Mouse (Mus musculus) MEL (cell line): ENCODE data around the gene Nr6a1. TPM values are rescaled to one million over a fixed set of nuclear protein-coding genes. Genes with fewer than 3 reads are reported as not detected.
A peak's percentile ranks its signal among the peaks of the same experiment; 100 is the strongest.

Experiments used
- DNase-seq: peaks from one replicate; pipeline ENCODE4 v3.0.0; 2011; ENCODE audit warnings: low read depth, low spot score
- H3K27ac ChIP-seq: 2 replicates; pipeline ENCODE4 v1.5.1; 2012; ENCODE audit warnings: low read depth, mild to moderate bottlenecking, control low read depth, low read length, moderate library complexity; ENCODE audit not compliant: control insufficient read depth
- H3K27me3 ChIP-seq, 2 experiments: fragments of 150-350 bp in 1 of 2; sonication (generic) in 1 of 2; 2 replicates each; pipeline ENCODE4 v1.6.1; 2012; ENCODE audit warnings: low read length in 2 of 2, mild to moderate bottlenecking in 2 of 2, improper control_type of control experiment in 1 of 2, moderate library complexity in 1 of 2; ENCODE audit not compliant: insufficient read depth in 2 of 2, control insufficient read depth in 1 of 2
- H3K36me3 ChIP-seq, 2 experiments: 2 replicates each; pipeline ENCODE4 v1.6.1; 2012 to 2014; ENCODE audit warnings: low read length in 2 of 2, improper control_type of control experiment in 1 of 2, inconsistent platforms in 1 of 2, mild to moderate bottlenecking in 1 of 2; ENCODE audit not compliant: insufficient read depth in 2 of 2, control insufficient read depth in 1 of 2
- H3K4me1 ChIP-seq, 2 experiments: fragments of 150-350 bp in 1 of 2; sonication (generic) in 1 of 2; 2 replicates each; pipeline ENCODE4 v1.6.1; 2012; ENCODE audit warnings: low read length in 2 of 2, improper control_type of control experiment in 1 of 2, mild to moderate bottlenecking in 1 of 2; ENCODE audit not compliant: insufficient read depth in 2 of 2, control insufficient read depth in 1 of 2
- H3K4me3 ChIP-seq, 2 experiments: fragments of 150-350 bp in 1 of 2; sonication (generic) in 1 of 2; 2 replicates each; pipeline ENCODE4 v1.5.1; 2012; ENCODE audit warnings: low read depth in 2 of 2, low read length in 2 of 2, mild to moderate bottlenecking in 2 of 2, moderate library complexity in 2 of 2, control low read depth in 1 of 2, improper control_type of control experiment in 1 of 2; ENCODE audit not compliant: control insufficient read depth in 1 of 2, insufficient read depth in 1 of 2
- H3K79me2 ChIP-seq: 2 replicates; pipeline ENCODE4 v1.6.1; 2012; ENCODE audit warnings: mild to moderate bottlenecking, low read length, moderate library complexity; ENCODE audit not compliant: control insufficient read depth, poor library complexity, insufficient read depth
- H3K9ac ChIP-seq: 2 replicates; pipeline ENCODE4 v1.6.1; 2012; ENCODE audit warnings: low read depth, mild to moderate bottlenecking, control low read depth, low read length, moderate library complexity; ENCODE audit not compliant: control insufficient read depth, poor library complexity, severe bottlenecking
- H3K9me3 ChIP-seq: fragments of 150-350 bp; sonication (generic); replicated peaks from 2 replicates; pipeline ENCODE4 v1.6.1; 2012; ENCODE audit warnings: mild to moderate bottlenecking, low read length, improper control_type of control experiment, moderate library complexity; ENCODE audit not compliant: insufficient read depth
- BHLHE40 ChIP-seq: IDR thresholded peaks from 2 replicates; pipeline ENCODE4 v1.6.1; 2012; ENCODE audit warnings: low read depth, mild to moderate bottlenecking, inconsistent platforms, low read length, improper control_type of control experiment, borderline replicate concordance
- CHD2 ChIP-seq: IDR thresholded peaks from 2 replicates; pipeline ENCODE4 v1.6.1; 2011; ENCODE audit warnings: low read length, improper control_type of control experiment
- CTCF ChIP-seq, 3 experiments: IDR thresholded peaks in 2 of 3; conservative IDR thresholded peaks in 1 of 3; 2 replicates each; pipeline ENCODE4 v1.5.1; 2011 to 2012; ENCODE audit warnings: low read length in 3 of 3, low read depth in 2 of 3, mild to moderate bottlenecking in 2 of 3, improper control_type of control experiment in 1 of 3, inconsistent platforms in 1 of 3, mixed read lengths in 1 of 3, moderate library complexity in 1 of 3; ENCODE audit not compliant: control insufficient read depth in 1 of 3, insufficient read depth in 1 of 3, poor library complexity in 1 of 3, severe bottlenecking in 1 of 3
- ETS1 ChIP-seq: IDR thresholded peaks from 2 replicates; pipeline ENCODE4 v1.6.1; 2012; ENCODE audit warnings: low read depth, mild to moderate bottlenecking, inconsistent platforms, low read length, improper control_type of control experiment, moderate library complexity
- GABPA ChIP-seq: IDR thresholded peaks from 2 replicates; pipeline ENCODE4 v1.6.1; 2012; ENCODE audit warnings: low read depth, mild to moderate bottlenecking, inconsistent platforms, low read length, improper control_type of control experiment, moderate library complexity
- GATA1 ChIP-seq: IDR thresholded peaks from 2 replicates; pipeline ENCODE4 v1.6.1; 2011; ENCODE audit warnings: low read depth, low read length, improper control_type of control experiment
- HCFC1 ChIP-seq: IDR thresholded peaks from 2 replicates; pipeline ENCODE4 v1.6.1; 2012; ENCODE audit warnings: low read depth, mild to moderate bottlenecking, inconsistent platforms, low read length, improper control_type of control experiment, moderate library complexity
- JUND ChIP-seq: IDR thresholded peaks from 2 replicates; pipeline ENCODE4 v1.6.1; 2011; ENCODE audit warnings: low read depth, mild to moderate bottlenecking, improper control_type of control experiment, low read length
- KAT2A ChIP-seq: conservative IDR thresholded peaks from 2 replicates; pipeline ENCODE4 v1.6.1; 2012; ENCODE audit warnings: low read depth, low read length, improper control_type of control experiment, inconsistent platforms
- MAZ ChIP-seq: IDR thresholded peaks from 2 replicates; pipeline ENCODE4 v1.6.1; 2012; ENCODE audit warnings: low read depth, mild to moderate bottlenecking, inconsistent platforms, low read length, improper control_type of control experiment
- MEF2A ChIP-seq: IDR thresholded peaks from 2 replicates; pipeline ENCODE4 v1.6.1; 2014; ENCODE audit warnings: low read depth, mild to moderate bottlenecking, inconsistent platforms, low read length, improper control_type of control experiment; ENCODE audit not compliant: poor library complexity, insufficient replicate concordance, severe bottlenecking; ENCODE audit errors: extremely low read depth
- POLR2A ChIP-seq, 2 experiments: IDR thresholded peaks; 2 replicates each; pipeline ENCODE4 v1.6.1; 2011 to 2012; ENCODE audit warnings: low read length in 2 of 2, mild to moderate bottlenecking in 2 of 2, control low read depth in 1 of 2, improper control_type of control experiment in 1 of 2, low read depth in 1 of 2, moderate library complexity in 1 of 2; ENCODE audit not compliant: control insufficient read depth in 1 of 2, insufficient read depth in 1 of 2, poor library complexity in 1 of 2
- RAD21 ChIP-seq: IDR thresholded peaks from 2 replicates; pipeline ENCODE4 v1.6.1; 2011; ENCODE audit warnings: mild to moderate bottlenecking, low read depth, low read length, improper control_type of control experiment
- SMC3 ChIP-seq: IDR thresholded peaks from 2 replicates; pipeline ENCODE4 v1.6.1; 2011; ENCODE audit warnings: low read depth, low read length, improper control_type of control experiment
- TAL1 ChIP-seq: IDR thresholded peaks from 2 replicates; pipeline ENCODE4 v1.6.1; 2012; ENCODE audit warnings: mild to moderate bottlenecking, inconsistent platforms, low read length, moderate library complexity, mixed read lengths
- TBP ChIP-seq: IDR thresholded peaks from 2 replicates; pipeline ENCODE4 v1.8.0; 2011; ENCODE audit warnings: low read depth, low read length, improper control_type of control experiment
- ZC3H11A ChIP-seq: IDR thresholded peaks from 2 replicates; pipeline ENCODE4 v1.6.1; 2012; ENCODE audit warnings: low read depth, mild to moderate bottlenecking, inconsistent platforms, low read length, improper control_type of control experiment
- ZKSCAN1 ChIP-seq: IDR thresholded peaks from 2 replicates; pipeline ENCODE4 v1.6.1; 2012; ENCODE audit warnings: low read depth, mild to moderate bottlenecking, inconsistent platforms, low read length, improper control_type of control experiment, moderate library complexity
- ZNF384 ChIP-seq: IDR thresholded peaks from 2 replicates; pipeline ENCODE4 v1.6.1; 2012; ENCODE audit warnings: low read depth, mild to moderate bottlenecking, inconsistent platforms, low read length, improper control_type of control experiment
- polyA plus RNA-seq, 2 experiments: library from polyadenylated mRNA; stranded (reverse) in 1 of 2; unstranded in 1 of 2; fragments of >175 nt in 1 of 2; fragments of >200 nt in 1 of 2; gene quantifications; 2 replicates each; pipeline versions ENCODE4 v1.2.1 to v1.2.4; 2012; ENCODE audit warnings: low replicate concordance in 2 of 2, low read depth in 1 of 2; ENCODE audit not compliant: insufficient read length in 2 of 2, insufficient read depth in 1 of 2, missing spikeins in 1 of 2
- total RNA-seq: library from RNA; depleted of rRNA; stranded (reverse); fragments of 300-350 nt; gene quantifications from 2 replicates; pipeline ENCODE4 v1.2.3, GENCODE M21; 2012

The Nr6a1 gene
- total and polyA plus RNA-seq, 3 experiments = 5.0 to 22.8 (median 10.2) TPM

GRCm38 (mm10) chr2:38927115-38927979 lies at the start of gene Nr6a1 (continued):
- no peak for TF ChIP-seq TAL1
- no peak for TF ChIP-seq ETS1
- no peak for TF ChIP-seq ZKSCAN1
- TF ChIP-seq MAZ = peak; percentile 72; the same call in 1 of the 2 replicates

GRCm38 (mm10) chr2:38975941-38976805 lies 48.7 kb upstream of the Nr6a1 start:
- Histone ChIP-seq H3K4me3 (peak overlapping the region in 1 of 2 experiments; percentile 15; a peak in 1 of 4 replicates), H3K9me3 (no peaks in the 10 kb centered on the region), H3K27ac (no peak overlapping the region), H3K36me3 (peaks cover 0 to 9% of the 10 kb centered on the region in 2 experiments; a peak in 2 of 4 replicates), H3K27me3 (no peaks in the 10 kb centered on the region; a peak in 2 of 4 replicates), H3K4me1 (peaks cover 4 to 29% of the 10 kb centered on the region in 2 experiments), H3K9ac (no peak overlapping the region), H3K79me2 (no peaks in the 10 kb centered on the region)
- DNase-seq = peak; percentile 70
- TF ChIP-seq TBP = no peak
- TF ChIP-seq GATA1 = peak; percentile 55; the same call in 1 of the 2 replicates
- 0 out of 2 replicates have a peak, but pooled peaks have one; percentile 32 for TF ChIP-seq ZNF384

GRCm38 (mm10) chr2:38975181-38975580 lies 47.7 kb upstream of the Nr6a1 start:
- Histone ChIP-seq H3K9ac (no peak overlapping the region), H3K79me2 (no peaks in the 10 kb centered on the region), H3K4me3 (no peak overlapping the region), H3K4me1 (peaks cover 4 to 33% of the 10 kb centered on the region in 2 experiments), H3K27ac (no peak overlapping the region), H3K36me3 (peaks cover 0 to 12% of the 10 kb centered on the region in 2 experiments; a peak in 2 of 4 replicates), H3K27me3 (no peaks in the 10 kb centered on the region; a peak in 2 of 4 replicates), H3K9me3 (no peaks in the 10 kb centered on the region)
- DNase-seq = no peak
- no peak for TF ChIP-seq TAL1
- TF ChIP-seq POLR2A (IDR thresholded peaks at IDR 0.05; ENCODE audit: control insufficient read depth in 1 of 2, insufficient read depth in 1 of 2, low read depth in 1 of 2, low read length in 2 of 2, poor library complexity in 1 of 2) = no peak
- TF ChIP-seq JUND = no peak
- no peak for TF ChIP-seq GABPA
- TF ChIP-seq SMC3 = no peak
- TF ChIP-seq RAD21 = no peak
- TF ChIP-seq MEF2A = no peak
- no peak for TF ChIP-seq ZC3H11A
- TF ChIP-seq KAT2A = no peak
- TF ChIP-seq BHLHE40 = no peak
- no peak for TF ChIP-seq ZKSCAN1
- no peak for TF ChIP-seq TBP
- no peak for TF ChIP-seq ZNF384
- no peak for TF ChIP-seq CHD2
- no peak for TF ChIP-seq HCFC1
- no peak for TF ChIP-seq CTCF (IDR thresholded peaks at IDR 0.05 in 2 of 3, conservative IDR thresholded peaks at IDR 0.05 in 1 of 3; ENCODE audit: control insufficient read depth in 1 of 3, insufficient read depth in 1 of 3, low read depth in 2 of 3, low read length in 3 of 3, poor library complexity in 1 of 3, severe bottlenecking in 1 of 3)
